Mouse (Mus musculus): ENCODE data around the gene Cyth4.

Gene Cyth4

DNA sequence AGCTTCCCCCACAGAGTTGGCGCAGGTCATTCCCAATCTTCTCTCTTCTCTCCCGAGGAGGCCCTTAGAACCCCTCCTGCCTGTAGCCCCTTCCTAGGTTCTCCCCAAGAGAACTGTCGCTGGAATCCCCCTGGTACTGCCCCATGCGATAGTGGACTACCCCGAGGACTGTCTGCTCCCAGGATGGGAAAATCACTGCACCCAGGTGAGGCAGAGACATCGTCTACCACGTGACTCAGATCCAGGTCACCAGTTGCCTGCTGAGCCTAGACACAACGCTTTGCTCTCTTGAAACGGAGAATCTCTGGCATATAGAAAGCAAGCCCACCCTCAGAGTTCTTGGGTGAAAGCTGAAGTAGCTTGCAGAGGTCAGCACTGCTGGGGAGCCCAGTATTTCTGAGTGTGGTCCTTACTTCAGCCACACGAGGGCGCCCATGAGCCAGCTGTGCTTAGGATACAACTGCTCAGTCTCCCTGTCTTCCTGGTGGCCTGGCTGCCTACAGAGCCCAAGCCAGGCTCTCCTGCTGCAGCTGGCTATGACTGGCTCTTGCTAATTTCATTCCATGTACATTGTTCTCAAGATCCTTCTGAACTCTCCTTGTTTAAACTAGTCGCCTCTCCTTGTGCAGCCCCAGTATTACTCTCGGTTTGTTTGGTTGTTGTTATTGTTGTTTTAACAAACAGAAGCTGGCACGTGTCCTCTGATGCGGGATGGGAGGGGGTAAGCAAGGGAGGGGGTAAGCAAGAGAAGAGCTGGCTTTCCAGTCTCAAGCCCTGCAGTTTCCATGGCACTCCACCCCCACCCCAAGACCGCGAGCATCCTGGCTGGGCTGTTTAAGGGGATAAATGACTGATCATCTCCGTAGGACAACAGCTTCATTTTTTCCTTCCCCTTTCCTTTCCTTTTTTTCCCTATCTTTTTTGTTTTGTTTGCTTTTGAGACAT is 9.5 kb upstream of the Cyth4 start:
- DNase-seq: peak; percentile 92

DNA sequence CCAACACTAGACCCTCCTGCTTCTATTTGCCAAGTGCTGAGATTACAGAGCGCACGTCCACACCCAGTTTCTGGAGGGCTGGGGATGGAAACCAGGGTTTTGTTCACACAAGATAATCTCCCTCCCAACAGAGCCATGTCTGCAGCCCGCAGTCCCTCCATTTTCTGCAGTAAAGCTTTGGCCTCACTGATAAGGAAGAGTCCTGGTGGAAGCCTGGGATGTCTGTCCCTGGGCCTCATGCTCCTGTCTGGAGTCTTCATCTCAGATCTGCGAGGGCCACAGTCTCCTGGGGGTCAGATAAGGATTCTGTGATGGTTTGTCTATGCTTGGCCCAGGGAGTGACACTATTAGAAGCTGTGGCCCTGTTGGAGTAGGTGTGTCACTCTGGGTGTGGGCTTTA is 8.8 kb upstream of the Cyth4 start:
- DNase-seq: no peak

GRCm38 (mm10) chr15:78588900-78589299 is 7.9 kb upstream of the Cyth4 start:
- no peak for DNase-seq

DNA sequence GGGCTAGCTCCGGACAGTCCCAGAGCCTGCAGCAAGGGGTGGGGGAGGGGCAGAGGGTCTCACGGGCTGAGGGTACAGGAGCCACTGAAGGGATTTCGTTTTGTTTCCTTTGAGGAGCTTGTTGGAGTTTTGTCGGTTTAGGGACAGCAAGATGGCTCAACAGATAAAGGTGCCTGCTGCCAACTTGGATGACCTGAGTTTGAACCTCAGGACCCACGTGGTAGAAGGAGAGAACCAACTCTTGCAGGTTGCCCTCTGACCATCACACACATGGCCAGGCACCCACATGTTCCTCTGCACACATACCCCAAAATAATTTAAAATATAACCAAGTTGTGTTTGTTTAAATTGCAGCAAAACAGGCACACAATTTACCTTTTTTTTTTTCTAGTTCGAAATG is 6.9 kb upstream of the Cyth4 start:
- DNase-seq: no peak

GRCm38 (mm10) chr15:78590785-78591184 is 6.1 kb upstream of the Cyth4 start:
- DNase-seq: no peak

GRCm38 (mm10) chr15:78591680-78592451 is 5.0 kb upstream of the Cyth4 start:
- no peak for DNase-seq

DNA sequence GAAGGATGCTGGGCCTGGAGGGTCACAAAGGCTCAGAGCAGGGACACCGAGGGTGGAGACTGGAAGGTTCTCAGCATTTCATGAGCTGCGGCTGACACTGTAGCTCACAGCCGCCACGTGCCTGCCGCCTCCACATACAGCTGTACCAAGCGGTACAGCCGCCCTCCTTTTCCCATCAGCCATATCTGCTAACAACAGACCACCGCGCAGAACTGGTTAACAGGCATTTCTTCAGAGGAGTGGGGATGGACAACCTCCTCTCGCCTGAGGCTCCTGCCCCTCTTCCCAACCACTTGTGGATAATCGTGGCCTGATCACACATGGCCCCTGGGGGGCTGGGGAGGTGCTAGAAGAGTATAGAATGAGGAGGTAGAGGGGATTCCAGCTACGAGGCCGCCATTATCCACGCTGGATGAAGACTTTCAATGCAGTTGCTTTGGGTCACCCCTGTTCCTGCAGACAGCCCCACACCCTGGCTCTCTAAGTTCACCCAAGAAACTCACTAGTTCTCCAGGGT is 4.3 kb upstream of the Cyth4 start:
- no peak for DNase-seq

- no peak for DNase-seq
Observed at GRCm38 (mm10) chr15:78593896-78594425, 2.9 kb upstream of the Cyth4 start.

DNA sequence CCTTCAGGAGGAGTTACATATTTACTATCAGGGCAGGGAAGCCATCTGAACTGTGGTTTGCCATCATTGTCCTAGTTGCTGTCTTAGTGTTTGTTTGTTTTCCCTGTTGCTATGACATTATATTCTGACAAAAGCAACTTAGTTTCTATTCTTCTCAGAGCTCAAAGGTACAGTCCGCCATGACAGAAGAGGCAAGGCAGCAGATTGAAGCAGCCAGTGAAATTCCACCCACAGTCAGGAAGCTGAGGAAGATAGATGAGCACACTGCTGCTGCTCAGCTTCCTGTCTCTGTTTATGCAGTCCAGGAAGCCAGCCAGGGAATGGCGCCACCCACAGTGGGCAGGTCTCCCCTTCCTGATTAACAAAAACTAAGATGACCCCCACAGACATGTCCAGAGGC is 2.0 kb upstream of the Cyth4 start:
- peak; percentile 31 for DNase-seq

DNA sequence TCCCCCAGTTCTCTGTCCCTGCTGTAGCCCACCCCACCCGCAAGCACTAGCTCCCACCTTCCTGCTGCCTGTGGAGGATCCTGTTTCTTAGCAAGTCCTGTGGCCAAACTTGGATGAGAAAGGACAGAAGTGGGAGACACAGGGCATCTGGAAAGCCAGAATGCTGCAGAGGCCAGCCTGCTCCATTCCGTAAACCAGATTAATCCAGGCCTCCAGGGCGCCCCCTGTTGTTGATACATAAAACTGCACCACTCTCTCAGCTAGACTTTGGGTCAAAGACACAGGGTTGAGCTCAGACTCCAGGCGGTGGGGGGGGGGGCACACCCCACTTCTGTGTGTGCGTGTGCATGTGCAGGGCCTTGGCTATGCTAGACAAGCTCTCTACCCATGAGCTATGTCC is 1.4 kb upstream of the Cyth4 start:
- no peak for DNase-seq

DNA sequence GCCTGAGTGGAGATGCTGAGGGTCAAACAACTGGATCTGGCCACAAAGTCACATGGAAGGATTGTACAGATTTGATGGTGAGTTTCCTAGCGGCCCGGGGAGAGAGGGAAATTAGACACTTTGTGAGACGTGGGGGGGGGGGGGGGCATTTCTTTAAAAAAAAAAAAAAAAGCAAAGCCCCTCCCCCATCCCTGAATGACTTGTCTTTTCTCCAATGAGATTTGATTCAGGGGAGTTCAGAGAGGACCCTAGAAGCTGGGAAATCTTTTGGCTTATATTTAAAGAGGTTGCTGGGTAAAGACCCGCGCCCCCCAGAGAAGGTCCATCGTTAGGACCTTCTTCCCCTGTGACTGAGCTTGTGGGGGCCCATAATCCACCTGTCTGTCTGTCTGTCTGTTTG is 343 bp upstream of the Cyth4 start:
- DNase-seq: no peak

- DNase-seq: peak; percentile 41
Observed at GRCm38 (mm10) chr15:78597729-78598128, 882 bp downstream of the Cyth4 start.

- no peak for DNase-seq
Observed at GRCm38 (mm10) chr15:78599124-78599523, 2.3 kb downstream of the Cyth4 start.

GRCm38 (mm10) chr15:78599529-78600193 is 2.8 kb downstream of the Cyth4 start:
- no peak for DNase-seq

GRCm38 (mm10) chr15:78601180-78601579 is 4.3 kb downstream of the Cyth4 start:
- DNase-seq: no peak

- DNase-seq: no peak
Observed at GRCm38 (mm10) chr15:78604255-78604654, 7.4 kb downstream of the Cyth4 start.

DNA sequence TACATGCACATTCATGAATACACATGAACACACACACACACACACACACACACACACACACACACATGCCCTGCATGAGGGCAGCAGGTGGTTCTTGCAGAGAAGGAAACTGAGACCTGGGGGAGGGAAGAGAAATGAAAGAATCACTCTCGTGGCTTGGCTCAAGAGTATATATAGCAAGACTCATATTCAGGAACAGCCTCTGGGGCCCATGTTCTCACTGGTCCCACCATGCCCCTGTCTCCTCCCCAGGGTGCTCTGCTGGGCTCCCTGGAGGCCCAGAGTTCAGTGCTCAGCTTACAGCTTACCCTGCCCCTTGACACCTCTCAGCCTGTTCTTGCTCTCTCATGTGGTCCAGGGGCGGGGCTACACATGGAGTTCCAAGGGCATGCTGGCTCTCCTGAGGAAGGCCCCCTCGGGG is 8.5 kb downstream of the Cyth4 start:
- DNase-seq: no peak

- DNase-seq: no peak
Observed at GRCm38 (mm10) chr15:78606059-78606458, 9.2 kb downstream of the Cyth4 start.

GRCm38 (mm10) chr15:78607463-78607862 is 10.6 kb downstream of the Cyth4 start:
- no peak for DNase-seq

DNA sequence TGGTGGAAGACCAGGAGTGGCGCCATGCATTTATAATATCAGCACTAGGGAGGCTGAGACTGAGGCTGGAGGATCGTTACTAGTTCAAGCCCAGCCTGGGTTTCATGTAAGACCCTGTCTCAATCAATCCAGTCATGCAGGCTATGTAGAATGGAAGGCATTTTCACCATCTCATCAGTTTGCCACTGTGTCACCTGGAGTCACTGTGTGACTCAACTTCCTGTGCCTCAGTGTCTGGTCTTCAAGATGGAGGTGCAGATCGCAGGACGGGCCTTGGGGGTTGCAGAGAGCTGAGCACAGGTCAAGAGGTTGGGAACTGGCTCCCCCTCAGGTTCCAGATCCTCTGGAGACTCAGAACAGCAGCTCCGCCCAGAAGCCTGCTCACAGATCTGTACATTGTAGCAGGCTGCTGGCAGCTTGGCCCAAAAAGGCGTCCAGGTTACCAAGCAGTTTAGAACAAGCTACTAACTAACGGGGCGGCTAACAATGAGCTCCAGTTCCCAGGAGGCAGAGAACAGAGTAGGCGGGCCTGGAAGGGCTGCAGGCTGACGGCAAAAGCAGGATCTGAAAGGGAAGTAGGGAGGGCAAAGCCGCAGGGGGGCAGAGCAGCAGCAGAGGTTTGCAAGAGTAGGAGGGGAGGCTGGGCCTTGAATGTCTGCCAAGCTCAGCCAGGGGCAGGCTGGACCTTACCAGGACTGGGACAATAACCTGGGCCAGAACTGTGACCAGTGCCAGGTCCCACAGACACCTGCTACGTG is 14.0 kb downstream of the Cyth4 start:
- DNase-seq: peak; percentile 35

GRCm38 (mm10) chr15:78614536-78614935 is 17.7 kb downstream of the Cyth4 start:
- no peak for DNase-seq

- DNase-seq: no peak
Observed at GRCm38 (mm10) chr15:78616973-78617372, 20.1 kb downstream of the Cyth4 start.
